Mouse (Mus musculus) hindbrain, embryonic 11.5 days (tissue): ENCODE measurements around the gene Clec2l. TPM values are rescaled to one million over a fixed set of nuclear protein-coding genes. Genes with fewer than 3 reads are reported as not detected.

ENCODE experiments used
- ATAC-seq: fragments of 200-750 bp; cut with Nextera tagmentation; 2 replicates; pipeline ENCODE4 v1.8.0; 2017; ENCODE audit warnings: mild to moderate bottlenecking, moderate TSS enrichment, moderate library complexity; ENCODE audit not compliant: low FRiP score
- DNase-seq: peaks from one replicate; pipeline ENCODE4 v3.0.0-alpha.2; 2015; ENCODE audit warnings: low spot score
- H3K27ac ChIP-seq: fragments of 300-500 bp; sonication (generic); 2 replicates; pipeline ENCODE4 v1.5.1; 2014; ENCODE audit warnings: mild to moderate bottlenecking, low read depth, low read length
- H3K27me3 ChIP-seq: fragments of 300-500 bp; sonication (generic); 2 replicates; pipeline ENCODE4 v1.6.1; 2014; ENCODE audit warnings: mild to moderate bottlenecking, low read length, moderate library complexity, mixed read lengths; ENCODE audit not compliant: control insufficient read depth, insufficient read depth
- H3K36me3 ChIP-seq: fragments of 300-500 bp; sonication (generic); 2 replicates; pipeline ENCODE4 v1.6.1; 2014; ENCODE audit warnings: mild to moderate bottlenecking, low read length, moderate library complexity, mixed read lengths; ENCODE audit not compliant: control insufficient read depth, insufficient read depth
- H3K4me1 ChIP-seq: fragments of 300-500 bp; sonication (generic); replicated peaks from 2 replicates; pipeline ENCODE4 v1.6.1; 2014; ENCODE audit warnings: low read length, mixed read lengths; ENCODE audit not compliant: control insufficient read depth, insufficient read depth
- H3K4me2 ChIP-seq: fragments of 300-500 bp; sonication (generic); replicated peaks from 2 replicates; pipeline ENCODE4 v1.6.1; 2014; ENCODE audit warnings: mild to moderate bottlenecking, low read depth, low read length
- H3K4me3 ChIP-seq: fragments of 300-500 bp; sonication (generic); 2 replicates; pipeline ENCODE4 v1.5.1; 2014; ENCODE audit warnings: low read depth, low read length
- H3K9ac ChIP-seq: fragments of 300-500 bp; sonication (generic); 2 replicates; pipeline ENCODE4 v1.6.1; 2014; ENCODE audit warnings: low read depth, low read length
- H3K9me3 ChIP-seq: fragments of 300-500 bp; sonication (generic); 2 replicates; pipeline ENCODE4 v1.6.1; 2016; ENCODE audit warnings: low read length; ENCODE audit not compliant: control insufficient read depth
- WGBS: fragments of 180-500 bp; shearing (Covaris S2); extraction: QIAGEN DNeasy Blood & Tissue Kit; methylation state at CpG from one replicate; pipeline ENCODE4 v1.1.7; 2014; 5-methylcytosine and 5-hydroxymethylcytosine counted together
- polyA plus RNA-seq: library from polyadenylated mRNA; unstranded; fragments of >200 nt; fragmentation: Nextera tagmentation; extraction: Ambion mirVana; gene quantifications from 2 replicates; pipeline ENCODE4 v1.2.1, GENCODE M21; 2014

Clec2l gene
- polyA plus RNA-seq, 1 experiment from 2014 or later, result 1.7 TPM

DNA sequence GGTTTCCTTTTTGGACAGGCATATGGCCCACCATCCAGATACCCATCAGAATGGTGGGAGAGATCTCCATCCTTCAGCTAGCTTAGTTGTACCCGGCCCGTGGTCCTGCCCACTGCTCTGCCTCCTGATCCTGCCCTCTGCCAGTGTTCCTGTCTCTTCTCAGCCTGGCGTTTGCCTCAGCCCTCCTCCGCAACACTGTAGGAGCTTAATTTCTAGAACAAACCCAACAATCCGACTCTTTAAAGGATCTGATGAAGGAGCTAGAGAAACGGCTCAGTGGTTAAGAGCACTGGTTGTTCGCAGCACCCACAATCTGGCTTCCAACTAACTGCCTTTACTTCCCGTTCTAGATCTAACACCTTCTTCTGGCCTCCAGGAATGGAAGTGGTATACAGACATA lies 28.4 kb upstream of the Clec2l start:
- DNase-seq, result no peak
- Histone ChIP-seq H3K27ac (no peak overlapping the region), H3K4me3 (no peak overlapping the region), H3K36me3 (no peaks in the 10 kb centered on the region), H3K27me3 (peaks cover 43% of the 10 kb centered on the region), H3K4me2 (no peak overlapping the region), H3K9me3 (no peaks in the 10 kb centered on the region), H3K9ac (no peak overlapping the region), H3K4me1 (0 out of 2 replicates have a peak, but pooled peaks cover 4% of the 10 kb centered on the region)
- no peak for ATAC-seq
- 79% methylated on average over 8 of the region's 8 CpGs for WGBS

DNA sequence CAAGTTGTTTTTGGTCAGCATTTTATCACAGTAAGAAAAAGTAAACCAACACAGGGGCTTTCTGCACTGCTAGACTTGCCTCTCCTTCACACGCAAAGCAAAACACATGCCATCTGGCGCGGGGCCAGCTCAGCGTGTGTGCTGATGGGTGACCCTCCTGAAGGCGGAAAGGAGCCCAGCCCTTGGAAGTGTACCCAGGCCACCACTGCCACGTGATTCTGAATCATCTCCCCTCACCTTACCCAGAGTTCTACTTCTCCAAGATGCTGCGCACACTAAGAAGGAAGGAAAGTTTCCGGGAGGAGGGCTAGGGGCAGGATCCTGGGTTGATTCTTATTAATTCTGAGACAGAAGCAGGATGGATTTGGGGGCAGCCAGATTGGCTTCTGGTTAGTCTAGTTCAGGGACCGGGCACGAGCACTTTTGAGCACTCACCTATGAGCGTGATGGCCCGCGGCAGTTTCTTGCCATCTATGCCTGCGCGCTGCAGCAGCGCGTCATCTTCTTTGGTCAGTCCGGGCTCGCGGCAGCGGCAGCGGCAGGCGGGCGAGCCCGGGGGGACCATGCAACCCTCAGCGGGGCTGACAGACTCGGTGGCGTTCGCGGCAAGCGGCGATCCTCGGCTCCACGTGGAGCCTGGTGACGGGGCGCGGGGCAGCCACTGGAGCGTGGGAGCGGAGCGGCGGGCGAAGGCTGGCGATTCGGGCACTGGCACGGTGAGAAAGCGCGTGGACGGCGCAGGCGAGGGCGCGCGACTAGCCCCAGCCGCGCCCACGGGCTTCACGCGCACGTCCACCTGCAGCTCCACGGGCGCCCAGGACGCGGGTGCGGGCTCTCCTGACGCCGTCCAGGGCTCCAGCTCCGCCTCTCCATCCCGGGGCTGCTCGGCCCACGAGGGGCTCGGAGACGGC lies 26.7 kb upstream of the Clec2l start:
- Histone ChIP-seq H3K9ac (peak overlapping the region; percentile 31; the same call in 1 of the 2 replicates), H3K27me3 (peaks cover 44% of the 10 kb centered on the region), H3K4me2 (peak overlapping the region; percentile 98), H3K4me1 (0 out of 2 replicates have a peak, but pooled peaks cover 4% of the 10 kb centered on the region), H3K9me3 (no peaks in the 10 kb centered on the region), H3K36me3 (no peaks in the 10 kb centered on the region), H3K27ac (no peak overlapping the region), H3K4me3 (peak overlapping the region; percentile 49)
- ATAC-seq, result peak; percentile 63
- DNase-seq, result peak; percentile 63
- 2% methylated on average over 54 of the region's 72 CpGs for WGBS

DNA sequence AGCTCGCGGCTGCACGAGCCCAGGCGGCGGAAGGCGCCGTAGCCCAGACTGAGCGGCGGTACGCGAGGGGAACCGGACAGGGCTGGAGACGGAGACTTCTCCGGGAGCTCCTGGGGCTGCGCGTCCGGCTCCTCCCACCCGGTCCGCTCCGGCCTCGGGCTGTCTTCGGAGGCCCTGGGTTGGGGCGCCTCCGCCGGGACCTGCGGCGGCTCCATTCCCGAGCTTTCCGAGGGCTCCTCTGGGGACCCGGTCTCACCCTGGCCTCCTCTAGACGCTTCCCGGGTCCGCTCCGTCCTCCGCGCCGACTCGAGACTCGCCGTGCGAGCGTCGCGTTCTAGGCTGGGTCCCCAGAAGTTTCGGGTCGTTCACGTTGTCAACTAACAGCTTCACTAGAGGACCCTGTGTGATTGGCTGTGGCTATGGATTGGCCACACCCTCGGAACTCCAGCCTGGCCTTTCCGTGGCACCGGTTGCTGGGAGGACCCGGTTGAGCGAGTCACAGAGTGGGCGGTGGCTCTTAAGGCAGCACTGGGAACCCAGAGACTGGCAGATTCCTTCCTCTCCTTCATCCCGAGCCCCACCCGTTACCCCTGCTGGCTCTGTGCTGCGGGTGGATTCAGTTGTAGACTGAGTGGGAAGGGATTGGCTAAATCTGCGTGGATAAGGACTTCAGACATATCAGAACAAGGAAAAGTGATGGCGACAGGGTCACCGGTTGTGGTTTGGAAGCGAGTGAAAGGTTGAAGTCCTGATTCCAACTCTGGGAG lies 25.8 kb upstream of the Clec2l start, which contains the start of gene Klrg2:
TSS of gene Klrg2 (minus strand) at position 391 of the 767 bp plus-strand sequence.
- Histone ChIP-seq H3K36me3 (no peaks in the 10 kb centered on the region), H3K9me3 (no peaks in the 10 kb centered on the region), H3K4me2 (peak within 1 kb of the TSS; percentile 98), H3K27me3 (peaks cover 44% of the 10 kb centered on the region), H3K4me3 (peak within 1 kb of the TSS; percentile 49), H3K9ac (peak within 1 kb of the TSS; percentile 31; the same call in 1 of the 2 replicates), H3K4me1 (0 out of 2 replicates have a peak, but pooled peaks cover 4% of the 10 kb centered on the region), H3K27ac (no peak within 1 kb of the TSS)
- ATAC-seq (peak; percentile 78), DNase-seq (no peak)
- WGBS, result 3% methylated on average over 60 of the region's 60 CpGs

DNA sequence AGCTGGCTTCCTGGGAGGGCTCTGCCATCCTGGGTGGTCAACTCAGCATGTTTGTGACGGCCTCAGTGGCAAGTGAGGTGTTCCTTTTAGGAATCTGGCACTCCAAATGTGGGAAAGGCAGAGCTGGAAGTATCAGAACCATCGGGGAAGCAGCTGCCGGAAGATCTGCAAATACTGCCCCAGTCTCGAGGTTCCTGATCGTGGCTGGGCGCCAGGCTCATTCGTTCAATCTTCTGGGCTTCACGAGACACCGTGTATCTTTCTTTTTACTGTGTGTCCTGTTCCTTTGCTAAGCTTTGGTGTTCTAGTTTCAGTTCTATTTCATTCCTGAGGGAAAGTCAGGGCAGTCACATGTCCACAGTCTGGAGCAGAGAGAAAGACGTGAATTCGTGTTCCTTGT lies 22.5 kb upstream of the Clec2l start:
- Histone ChIP-seq H3K27me3 (peaks cover 32% of the 10 kb centered on the region), H3K4me2 (no peak overlapping the region), H3K9ac (no peak overlapping the region), H3K9me3 (no peaks in the 10 kb centered on the region), H3K36me3 (no peaks in the 10 kb centered on the region), H3K27ac (no peak overlapping the region), H3K4me3 (no peak overlapping the region), H3K4me1 (0 out of 2 replicates have a peak, but pooled peaks cover 4% of the 10 kb centered on the region)
- ATAC-seq (no peak), DNase-seq (no peak)
- WGBS, result 83% methylated on average over 11 of the region's 11 CpGs

DNA sequence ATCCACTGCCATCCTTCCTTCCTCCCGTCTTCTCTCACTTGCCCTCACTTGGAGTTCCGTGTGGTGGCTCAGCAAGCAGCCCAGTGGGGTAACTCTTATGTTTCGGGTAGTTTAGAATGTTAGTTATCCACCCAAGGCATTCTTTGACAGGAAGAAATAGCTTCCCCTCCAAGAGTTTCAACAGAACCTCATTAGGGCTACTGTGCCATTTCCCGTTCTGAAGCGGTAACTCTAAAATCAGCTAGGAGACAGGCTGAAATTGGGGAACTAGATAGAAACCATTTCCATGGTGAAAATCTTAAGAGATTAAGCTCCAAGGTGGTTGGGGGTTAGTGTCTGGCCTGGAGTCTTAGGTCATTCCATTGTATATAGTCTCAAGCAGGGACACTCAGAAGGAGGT lies 21.6 kb upstream of the Clec2l start:
- Histone ChIP-seq H3K27ac (no peak overlapping the region), H3K36me3 (no peaks in the 10 kb centered on the region), H3K27me3 (peaks cover 23% of the 10 kb centered on the region), H3K4me1 (0 out of 2 replicates have a peak, but pooled peaks cover 2% of the 10 kb centered on the region), H3K4me3 (no peak overlapping the region), H3K4me2 (no peak overlapping the region), H3K9me3 (no peaks in the 10 kb centered on the region), H3K9ac (no peak overlapping the region)
- WGBS, result 68% methylated on average over 5 of the region's 5 CpGs
- no peak for DNase-seq
- no peak for ATAC-seq

DNA sequence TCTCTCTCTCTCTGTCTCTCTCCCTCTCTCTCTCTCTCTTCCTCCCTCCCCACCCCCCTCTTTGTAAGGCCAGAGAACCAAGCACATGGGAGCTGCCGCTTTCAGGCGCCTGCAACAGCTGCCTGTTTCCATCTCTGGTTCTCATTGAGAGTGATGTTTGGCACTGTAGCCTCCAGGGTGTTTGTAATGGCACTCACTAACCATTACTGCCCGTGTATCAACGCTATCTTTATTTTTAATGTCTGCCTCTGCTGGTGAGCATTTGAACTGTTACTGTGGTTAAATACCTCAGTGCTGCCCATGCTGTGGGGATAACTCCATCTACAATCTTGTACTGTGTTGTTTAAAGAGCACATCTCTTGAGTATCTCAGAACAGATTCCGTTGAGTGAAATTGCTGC lies 21.2 kb upstream of the Clec2l start:
- no peaks in the 10 kb centered on the region for H3K36me3 ChIP-seq
- DNase-seq (no peak), ATAC-seq (no peak)
- H3K4me2 ChIP-seq, result no peak overlapping the region
- no peak overlapping the region for H3K4me3 ChIP-seq
- H3K9ac ChIP-seq, result no peak overlapping the region
- peaks cover 19% of the 10 kb centered on the region for H3K27me3 ChIP-seq
- no peak overlapping the region for H3K27ac ChIP-seq
- H3K4me1 ChIP-seq, result no peaks in the 10 kb centered on the region
- H3K9me3 ChIP-seq, result no peaks in the 10 kb centered on the region
- 56% methylated on average over 5 of the region's 5 CpGs for WGBS

DNA sequence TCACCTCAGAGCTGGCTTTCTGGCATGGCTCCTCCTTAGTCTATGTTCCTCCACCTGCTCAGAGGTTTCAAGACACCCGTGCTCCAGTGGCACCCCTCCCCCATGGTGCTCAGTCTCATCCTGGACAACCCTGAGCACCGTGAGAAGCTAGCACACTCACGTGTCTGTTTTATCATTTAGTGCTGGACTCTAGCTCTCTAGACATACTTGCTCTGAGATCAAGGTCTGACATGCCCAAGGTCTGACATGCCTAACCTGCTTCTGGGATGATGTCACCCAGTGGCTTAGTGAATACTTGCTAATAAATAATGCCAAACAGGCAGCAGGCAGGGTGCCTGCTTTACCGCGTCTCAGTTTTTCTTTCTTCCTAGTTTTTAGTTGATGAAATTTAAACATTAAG lies 20.3 kb upstream of the Clec2l start:
- no peak overlapping the region for H3K4me2 ChIP-seq
- H3K27me3 ChIP-seq, result peaks cover 11% of the 10 kb centered on the region
- DNase-seq (no peak), ATAC-seq (no peak)
- no peak overlapping the region for H3K9ac ChIP-seq
- no peak overlapping the region for H3K27ac ChIP-seq
- WGBS, result 75% methylated on average over 5 of the region's 5 CpGs
- H3K4me3 ChIP-seq, result no peak overlapping the region
- H3K36me3 ChIP-seq, result no peaks in the 10 kb centered on the region
- no peaks in the 10 kb centered on the region for H3K9me3 ChIP-seq
- no peaks in the 10 kb centered on the region for H3K4me1 ChIP-seq

DNA sequence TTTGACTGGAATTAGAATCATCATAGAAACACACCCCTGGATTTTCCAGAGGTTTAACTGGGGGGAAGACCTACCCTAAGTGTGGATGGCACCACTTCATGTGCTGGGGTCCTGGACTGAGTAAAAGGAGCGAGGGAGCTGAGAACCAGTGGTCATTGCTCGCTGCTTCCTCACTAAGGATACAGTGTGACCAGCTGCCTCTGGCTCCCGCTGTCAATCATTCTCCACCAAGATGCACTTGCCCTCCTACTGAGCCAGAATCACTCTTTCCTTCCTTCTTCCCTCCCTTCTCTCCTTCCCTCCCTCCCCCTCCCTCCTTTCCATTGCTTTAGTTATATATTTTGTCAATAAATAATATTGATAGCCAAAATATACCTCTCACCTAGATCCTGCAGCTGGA lies 19.8 kb upstream of the Clec2l start:
- Histone ChIP-seq H3K36me3 (no peaks in the 10 kb centered on the region), H3K27ac (no peak overlapping the region), H3K4me2 (no peak overlapping the region), H3K4me1 (no peaks in the 10 kb centered on the region), H3K9ac (no peak overlapping the region), H3K27me3 (peaks cover 8% of the 10 kb centered on the region; the same call in 1 of the 2 replicates), H3K4me3 (no peak overlapping the region), H3K9me3 (no peaks in the 10 kb centered on the region)
- ATAC-seq (no peak), DNase-seq (no peak)
- WGBS, result 68% methylated on average over 3 of the region's 3 CpGs
